Mouse (Mus musculus) urinary bladder, adult 2 months (tissue): ENCODE data around the gene Espn. TPM values are rescaled to one million over a fixed set of nuclear protein-coding genes. Genes with fewer than 3 reads are reported as not detected.

ENCODE experiments used
- DNase-seq: peaks from one replicate; pipeline ENCODE4 v3.0.0; 2022; ENCODE audit warnings: low spot score
- polyA plus RNA-seq: library from polyadenylated mRNA; depleted of rRNA; stranded (reverse); fragments of >200 nt; gene quantifications from 2 replicates; pipeline ENCODE4 v1.2.3, GENCODE M21; 2012

Espn gene
- polyA plus RNA-seq, 1 experiment, result 7.8 TPM

- DNase-seq, result no peak
Observed at GRCm38 (mm10) chr4:152097911-152098799, 54.0 kb downstream of the Espn start.

- no peak for DNase-seq
Observed at GRCm38 (mm10) chr4:152096927-152097326, 55.2 kb downstream of the Espn start.

- DNase-seq, result peak; percentile 74
Observed at GRCm38 (mm10) chr4:152095937-152096910, 55.9 kb downstream of the Espn start.

- no peak for DNase-seq
Observed at GRCm38 (mm10) chr4:152094233-152094632, 57.9 kb downstream of the Espn start.

GRCm38 (mm10) chr4:152092751-152093293 is 59.3 kb downstream of the Espn start:
- no peak for DNase-seq

GRCm38 (mm10) chr4:152090191-152090590 is 62.0 kb downstream of the Espn start:
- no peak for DNase-seq

GRCm38 (mm10) chr4:152088556-152089120 is 63.5 kb downstream of the Espn start:
- DNase-seq, result no peak

- DNase-seq, result no peak
Observed at GRCm38 (mm10) chr4:152088133-152088532, 64.0 kb downstream of the Espn start.

- DNase-seq, result no peak
Observed at GRCm38 (mm10) chr4:152087211-152088081, 64.7 kb downstream of the Espn start.

- DNase-seq, result peak; percentile 67
Observed at GRCm38 (mm10) chr4:152086505-152087210, 65.5 kb downstream of the Espn start.

GRCm38 (mm10) chr4:152084616-152085015 is 67.6 kb downstream of the Espn start:
- no peak for DNase-seq

GRCm38 (mm10) chr4:152083611-152084220 is 68.5 kb downstream of the Espn start:
- no peak for DNase-seq

GRCm38 (mm10) chr4:152079931-152080330 is 72.2 kb downstream of the Espn start:
- DNase-seq, result no peak

GRCm38 (mm10) chr4:152079261-152079660 is 72.9 kb downstream of the Espn start:
- DNase-seq, result no peak

GRCm38 (mm10) chr4:152078105-152078530 is 74.1 kb downstream of the Espn start:
- no peak for DNase-seq

GRCm38 (mm10) chr4:152077191-152077590 is 75.0 kb downstream of the Espn start:
- DNase-seq, result no peak

- DNase-seq, result no peak
Observed at GRCm38 (mm10) chr4:152074548-152074947, 77.6 kb downstream of the Espn start.

- no peak for DNase-seq
Observed at GRCm38 (mm10) chr4:152073715-152074114, 78.5 kb downstream of the Espn start.

GRCm38 (mm10) chr4:152072655-152073054 is 79.5 kb downstream of the Espn start:
- no peak for DNase-seq
